Mouse (Mus musculus) embryonic fibroblast, embryonic 13.5 days (primary cell): ENCODE measurements around the gene Ttc28. TPM values are rescaled to one million over a fixed set of nuclear protein-coding genes. Genes with fewer than 3 reads are reported as not detected.

Experiments used
- H3K27ac ChIP-seq: 2 replicates; pipeline ENCODE4 v1.5.1; 2012; ENCODE audit warnings: low read length, control low read depth, inconsistent platforms; ENCODE audit not compliant: insufficient read depth
- H3K4me1 ChIP-seq: 2 replicates; pipeline ENCODE4 v1.6.1; 2011; ENCODE audit warnings: low read length; ENCODE audit not compliant: control insufficient read depth, insufficient read depth
- H3K4me3 ChIP-seq: 2 replicates; pipeline ENCODE4 v1.5.1; 2011; ENCODE audit warnings: mild to moderate bottlenecking, control low read depth, low read length; ENCODE audit not compliant: insufficient read depth
- CTCF ChIP-seq: IDR thresholded peaks from 2 replicates; pipeline ENCODE4 v1.5.1; 2011; ENCODE audit warnings: mild to moderate bottlenecking, control low read depth, low read length, moderate library complexity, borderline replicate concordance; ENCODE audit not compliant: insufficient read depth
- POLR2A ChIP-seq: IDR thresholded peaks from 2 replicates; pipeline ENCODE4 v1.6.1; 2011; ENCODE audit warnings: low read depth, mild to moderate bottlenecking, control low read depth, low read length, moderate library complexity
- polyA plus RNA-seq: library from polyadenylated mRNA; stranded (reverse); fragments of >200 nt; gene quantifications from 2 replicates; pipeline ENCODE4 v1.2.4, GENCODE M21; 2011; ENCODE audit warnings: low read depth; ENCODE audit not compliant: missing spikeins, insufficient read length

The Ttc28 gene
- polyA plus RNA-seq, 1 experiment = 34.4 TPM

DNA sequence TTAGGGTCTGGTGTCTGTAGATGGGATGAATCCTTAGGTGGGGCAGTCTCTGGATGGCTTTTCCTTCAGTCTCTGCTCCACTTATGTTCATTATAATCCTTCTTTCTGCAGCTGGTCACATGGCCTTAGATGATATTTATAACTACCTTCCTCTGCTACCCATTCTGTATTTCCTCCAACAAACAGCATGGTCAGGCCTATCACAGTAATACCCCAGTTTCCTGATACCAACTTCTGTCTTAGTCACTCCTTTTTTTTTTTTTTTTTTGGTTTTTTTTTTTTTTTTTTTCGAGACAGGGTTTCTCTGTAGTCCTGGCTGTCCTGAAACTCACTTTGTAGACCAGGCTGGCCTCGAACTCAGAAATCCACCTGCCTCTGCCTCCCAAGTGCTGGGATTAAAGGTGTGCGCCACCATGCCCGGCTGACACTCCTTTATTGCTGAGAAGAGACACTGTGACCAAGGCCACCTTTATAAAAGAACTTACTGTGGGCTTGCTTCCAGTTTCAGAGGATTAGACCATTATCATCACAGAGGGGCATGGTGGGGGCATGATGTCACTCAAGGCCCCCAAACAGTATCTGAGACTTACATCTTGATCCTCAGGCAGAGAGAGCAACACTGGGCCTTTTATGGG is 30.5 kb downstream of the Ttc28 start:
- no peak for TF ChIP-seq CTCF
- TF ChIP-seq POLR2A = no peak
- H3K4me1 ChIP-seq = no peaks in the 10 kb centered on the region
- H3K4me3 ChIP-seq = no peak overlapping the region
- H3K27ac ChIP-seq = no peak overlapping the region

GRCm38 (mm10) chr5:110914859-110915258 is 35.3 kb downstream of the Ttc28 start:
- Histone ChIP-seq H3K4me1 (no peaks in the 10 kb centered on the region), H3K27ac (no peak overlapping the region), H3K4me3 (no peak overlapping the region)
- no peak for TF ChIP-seq CTCF
- no peak for TF ChIP-seq POLR2A

DNA sequence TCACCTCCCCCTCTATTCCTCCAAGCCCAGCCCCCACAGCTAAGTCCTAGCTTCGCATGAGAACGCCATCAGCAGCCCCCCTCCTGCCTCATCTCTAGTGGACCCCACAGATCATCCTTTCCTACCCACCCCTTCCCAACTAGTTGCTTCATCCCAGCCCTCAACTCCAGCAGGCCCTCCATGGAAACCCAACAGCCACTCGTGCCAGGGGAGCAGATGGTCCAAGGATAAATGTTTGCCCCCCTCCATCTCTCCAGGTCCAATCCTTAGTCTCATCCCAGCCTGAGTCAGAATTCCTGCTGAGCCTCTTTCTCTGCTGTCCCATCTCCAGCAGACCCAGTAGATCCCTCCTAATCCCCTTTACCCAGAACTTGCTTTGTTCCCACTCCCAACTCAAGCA is 36.6 kb downstream of the Ttc28 start:
- TF ChIP-seq POLR2A = no peak
- no peak overlapping the region for H3K27ac ChIP-seq
- H3K4me1 ChIP-seq = no peaks in the 10 kb centered on the region
- no peak overlapping the region for H3K4me3 ChIP-seq

DNA sequence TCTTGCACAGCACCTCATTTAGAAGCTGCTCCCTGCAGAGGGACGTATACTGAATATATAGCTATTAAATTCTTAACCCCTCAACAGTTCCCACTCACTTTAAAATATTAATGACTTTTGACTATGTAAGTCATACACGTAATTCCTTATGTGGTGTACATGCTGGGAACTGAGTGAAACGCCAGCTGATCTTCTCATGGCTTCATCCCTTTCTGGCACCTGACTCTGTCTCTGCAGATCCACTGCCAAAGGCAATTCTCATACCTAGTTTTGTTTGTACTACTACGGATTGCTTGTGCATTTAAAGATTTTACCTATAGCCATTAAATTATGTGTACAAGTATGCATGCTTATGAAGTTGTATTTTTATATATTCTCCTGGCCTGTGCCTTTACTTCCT is 39.9 kb downstream of the Ttc28 start:
- no peak overlapping the region for H3K4me3 ChIP-seq
- TF ChIP-seq POLR2A (no peak), CTCF (no peak)
- H3K4me1 ChIP-seq = no peaks in the 10 kb centered on the region
- no peak overlapping the region for H3K27ac ChIP-seq

DNA sequence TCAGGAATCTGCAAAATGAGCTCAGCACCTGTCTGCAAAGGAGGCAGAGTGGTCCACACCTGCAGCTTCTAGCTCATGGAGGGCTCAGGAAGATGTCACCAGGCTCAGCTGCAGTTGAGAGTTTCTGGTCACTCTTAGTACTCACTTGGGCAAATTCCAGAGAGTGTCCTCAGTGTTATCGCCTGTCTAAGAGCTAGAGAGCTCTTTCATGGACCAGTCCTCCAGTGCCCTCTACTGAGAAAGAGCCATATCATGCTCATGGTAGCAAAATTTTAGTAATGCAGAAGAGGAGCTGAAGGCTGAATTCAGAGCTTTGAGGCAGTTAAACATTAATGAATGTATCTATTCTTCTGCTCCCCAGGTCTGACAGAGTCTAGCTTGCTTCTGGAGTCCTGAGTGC is 43.7 kb downstream of the Ttc28 start:
- no peak for TF ChIP-seq POLR2A
- Histone ChIP-seq H3K4me3 (no peak overlapping the region), H3K27ac (no peak overlapping the region), H3K4me1 (peaks cover 14% of the 10 kb centered on the region)

DNA sequence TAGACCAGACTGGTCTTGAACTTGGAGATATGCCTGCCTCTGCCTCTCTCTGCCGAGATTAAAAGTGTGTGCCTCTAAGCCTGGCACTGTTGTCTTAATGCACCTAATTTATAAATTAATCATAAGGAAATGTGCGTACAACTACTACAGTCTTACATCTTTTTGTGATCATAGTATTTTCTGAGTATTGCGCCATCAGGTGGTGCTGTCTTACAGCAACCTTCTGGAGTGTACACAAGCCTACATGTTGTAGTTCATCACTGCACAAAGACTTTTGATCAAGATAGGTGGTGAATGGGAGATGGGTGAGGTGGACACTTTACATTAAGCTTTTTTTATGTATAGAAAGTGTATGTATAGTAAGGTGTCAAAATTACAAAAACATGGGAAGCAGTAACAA is 45.0 kb downstream of the Ttc28 start:
- TF ChIP-seq CTCF = no peak
- no peak for TF ChIP-seq POLR2A
- Histone ChIP-seq H3K4me3 (no peak overlapping the region), H3K27ac (no peak overlapping the region), H3K4me1 (peaks cover 15% of the 10 kb centered on the region)

GRCm38 (mm10) chr5:110925804-110926203 is 46.2 kb downstream of the Ttc28 start:
- no peak overlapping the region for H3K27ac ChIP-seq
- no peak overlapping the region for H3K4me3 ChIP-seq
- peaks cover 15% of the 10 kb centered on the region for H3K4me1 ChIP-seq
- TF ChIP-seq POLR2A (no peak), CTCF (no peak)

- no peak overlapping the region for H3K4me3 ChIP-seq
- peaks cover 15% of the 10 kb centered on the region for H3K4me1 ChIP-seq
- no peak overlapping the region for H3K27ac ChIP-seq
- TF ChIP-seq POLR2A (no peak), CTCF (no peak)
Measured at GRCm38 (mm10) chr5:110928289-110928688, 48.7 kb downstream of the Ttc28 start.

GRCm38 (mm10) chr5:110929306-110929705 is 49.7 kb downstream of the Ttc28 start:
- Histone ChIP-seq H3K27ac (no peak overlapping the region), H3K4me1 (peaks cover 15% of the 10 kb centered on the region), H3K4me3 (no peak overlapping the region)
- TF ChIP-seq CTCF (no peak), POLR2A (no peak)

DNA sequence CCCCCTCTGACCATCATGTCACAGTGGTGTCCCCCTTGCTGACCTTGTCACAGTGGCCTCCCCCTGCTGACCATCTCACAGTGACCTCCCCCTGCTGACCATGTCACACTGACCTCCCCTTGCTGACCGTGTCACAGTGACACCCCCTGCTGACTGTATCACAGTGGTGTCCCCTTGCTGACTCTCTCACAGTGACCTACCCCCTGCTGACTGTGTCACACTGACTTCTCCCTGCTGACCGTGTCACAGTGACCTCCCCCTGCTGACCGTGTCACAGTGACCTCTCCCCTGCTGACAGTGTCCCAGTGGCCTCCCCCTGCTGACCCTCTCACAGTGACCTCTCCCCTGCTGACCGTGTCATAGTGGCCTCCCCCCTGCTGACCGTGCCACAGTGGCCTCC is 57.0 kb downstream of the Ttc28 start:
- Histone ChIP-seq H3K4me3 (no peak overlapping the region), H3K27ac (no peak overlapping the region), H3K4me1 (no peaks in the 10 kb centered on the region)
- TF ChIP-seq POLR2A (no peak), CTCF (no peak)

GRCm38 (mm10) chr5:110944326-110944725 is 64.7 kb downstream of the Ttc28 start:
- Histone ChIP-seq H3K4me1 (no peaks in the 10 kb centered on the region), H3K27ac (no peak overlapping the region), H3K4me3 (no peak overlapping the region)
- TF ChIP-seq POLR2A (no peak), CTCF (no peak)
